ENCODE assay signal across 14 mouse cellular contexts in the genomic region with DNA sequence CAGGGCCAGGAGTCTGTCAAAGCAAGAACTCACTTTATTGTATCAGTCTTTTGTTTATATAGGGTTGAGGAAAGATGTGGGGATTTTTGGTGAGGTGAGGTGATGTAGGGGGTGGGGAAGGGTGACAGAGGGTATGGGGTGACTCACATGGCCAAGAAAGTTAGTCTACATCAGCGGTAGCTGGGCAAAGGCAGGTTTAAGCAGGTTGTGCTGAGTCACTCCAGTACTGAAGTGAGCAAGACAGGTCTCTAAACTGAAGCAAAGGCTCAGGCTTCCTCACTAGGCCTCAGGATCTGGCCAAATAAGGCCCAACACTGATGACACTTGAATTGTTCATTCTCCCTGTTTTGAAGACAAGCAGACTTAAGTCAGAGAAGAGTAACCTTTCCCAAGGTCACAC.
"Had no signal": no experiment of that assay in that cellular context is flagged by ENCODE, and none has a peak within 500 bp of the region (broad histone marks: within the 10 kb centered on the region; RNA-seq: fewer than 3 reads in every experiment).

No protein-coding gene starts in this region.

- H3K27me3 ChIP-seq: liver, embryonic 15.5 days; midbrain, embryonic 15.5 days; neural tube, embryonic 13.5 days had no signal

- H3K27ac ChIP-seq: left cerebral cortex, adult 2 months; limb, embryonic 10.5 days; liver, embryonic 15.5 days; midbrain, embryonic 15.5 days; neural tube, embryonic 13.5 days had no signal

- H3K9me3 ChIP-seq: limb, embryonic 10.5 days; liver, embryonic 15.5 days; midbrain, embryonic 15.5 days; neural tube, embryonic 13.5 days had no signal

- H3K4me1 ChIP-seq: liver, embryonic 15.5 days; midbrain, embryonic 15.5 days; neural tube, embryonic 13.5 days had no signal

- H3K36me3 ChIP-seq: liver, embryonic 15.5 days; midbrain, embryonic 15.5 days had no signal

- ATAC-seq: intestine, postnatal 0 days; lung, postnatal 0 days; midbrain, embryonic 15.5 days had no signal

- H3K4me3 ChIP-seq: left cerebral cortex, adult 2 months; limb, embryonic 10.5 days; liver, embryonic 15.5 days; midbrain, embryonic 15.5 days; neural tube, embryonic 13.5 days had no signal

- H3K4me2 ChIP-seq: liver, embryonic 11.5 days; liver, embryonic 15.5 days; midbrain, embryonic 15.5 days; neural tube, embryonic 13.5 days had no signal

- DNase-seq: kidney, adult 8-10 months; kidney, postnatal 25 days; lung, adult 2 months; lung, postnatal 36 days; thymus, adult 18-20 months; thymus, postnatal 14 days had no signal

- H3K9ac ChIP-seq: liver, embryonic 15.5 days; midbrain, embryonic 15.5 days; neural tube, embryonic 13.5 days had no signal
